ENCODE assay signal across 16 mouse cellular contexts in the genomic region with DNA sequence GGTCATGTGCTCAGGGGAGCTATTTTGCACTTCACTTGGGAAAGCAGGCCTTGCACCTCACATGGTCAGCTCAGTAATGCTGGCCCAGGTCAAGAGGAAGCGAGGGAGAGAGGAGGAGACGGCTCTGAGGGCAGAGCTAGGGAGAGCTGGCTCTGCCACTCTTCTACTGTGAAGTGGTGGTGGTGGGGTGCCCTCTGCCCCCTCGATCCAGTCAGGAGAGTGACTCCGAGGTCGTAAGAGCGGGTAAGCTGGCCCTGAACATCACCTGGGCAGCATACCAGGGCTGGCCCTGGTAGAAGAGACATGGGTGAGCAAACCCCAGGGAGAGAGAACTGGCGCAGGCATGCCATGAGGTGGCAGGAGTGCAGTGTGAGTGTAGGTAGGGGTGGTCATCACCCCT. TPM values are rescaled to one million over a fixed set of nuclear protein-coding genes. Genes with fewer than 3 reads are reported as not detected.
DNase-seq lines count a peak whose midpoint lies in the region; ATAC-seq lines count a peak whose summit lies in the region.
"Had no signal": no experiment of that assay in that cellular context is flagged by ENCODE, and none has a peak within 500 bp of the region (broad histone marks: within the 10 kb centered on the region; RNA-seq: fewer than 3 reads in every experiment).

No protein-coding gene starts in this region.

- H3K4me1 ChIP-seq in heart, embryonic 15.5 days (replicated peaks): peaks cover 49% of the 10 kb centered on the region
- H3K4me1 ChIP-seq in heart, embryonic 10.5 days: peaks cover 45% of the 10 kb centered on the region
- peaks cover 55% of the 10 kb centered on the region for H3K4me1 ChIP-seq in midbrain, embryonic 10.5 days
- peaks cover 33% of the 10 kb centered on the region for H3K4me1 ChIP-seq in midbrain, embryonic 16.5 days (ENCODE audit: control insufficient read depth, insufficient read depth, low read length)
- peaks cover 74% of the 10 kb centered on the region for H3K4me1 ChIP-seq in liver, embryonic 12.5 days

- no peak overlapping the region for H3K4me2 ChIP-seq in heart, embryonic 15.5 days
- H3K4me2 ChIP-seq in midbrain, embryonic 16.5 days (ENCODE audit: low read length): no peak overlapping the region
- peak overlapping the region; percentile 32 for H3K4me2 ChIP-seq in liver, embryonic 12.5 days
- H3K4me2 ChIP-seq: embryonic facial prominence, embryonic 15.5 days; lung, embryonic 15.5 days had no signal

- DNase-seq in heart, embryonic 10.5 days (ENCODE audit: low spot score): no peak
- no peak for DNase-seq in midbrain, embryonic 10.5 days (ENCODE audit: low spot score)
- no peak for DNase-seq in layer of hippocampus, postnatal 14 days (ENCODE audit: low spot score in 2 of 2)
- DNase-seq in frontal cortex, adult 2 months (ENCODE audit: extremely low spot score in 1 of 2, low spot score in 1 of 2): no peak
- DNase-seq: adrenal gland, adult 8-10 months; cerebellum, postnatal 36 days; heart, postnatal 14 days; right cerebral cortex, postnatal 14 days; thymus, postnatal 14 days had no signal

- no peak overlapping the region for H3K4me3 ChIP-seq in heart, embryonic 15.5 days
- H3K4me3 ChIP-seq in heart, embryonic 10.5 days: no peak overlapping the region
- H3K4me3 ChIP-seq in midbrain, embryonic 10.5 days: no peak overlapping the region
- no peak overlapping the region for H3K4me3 ChIP-seq in midbrain, embryonic 16.5 days (ENCODE audit: low read depth, low read length)
- H3K4me3 ChIP-seq in liver, embryonic 12.5 days: no peak overlapping the region
- H3K4me3 ChIP-seq: embryonic facial prominence, embryonic 15.5 days; lung, embryonic 15.5 days had no signal

- H3K9ac ChIP-seq in heart, embryonic 15.5 days: no peak overlapping the region
- no peak overlapping the region for H3K9ac ChIP-seq in midbrain, embryonic 16.5 days (ENCODE audit: low read depth, low read length)
- 0 out of 2 replicates have a peak overlapping the region, but pooled peaks have one; percentile 9 for H3K9ac ChIP-seq in liver, embryonic 12.5 days
- H3K9ac ChIP-seq: embryonic facial prominence, embryonic 15.5 days; lung, embryonic 15.5 days had no signal

- 72% methylated on average over 7 of the region's 7 CpGs for WGBS in heart, embryonic 15.5 days
- 84% methylated on average over 7 of the region's 7 CpGs for WGBS in heart, embryonic 10.5 days
- WGBS in midbrain, embryonic 10.5 days: 88% methylated on average over 7 of the region's 7 CpGs
- WGBS in midbrain, embryonic 16.5 days: 91% methylated on average over 7 of the region's 7 CpGs
- WGBS in liver, embryonic 12.5 days (ENCODE audit: insufficient replicate concordance): 73% methylated on average over 7 of the region's 7 CpGs

- H3K27me3 ChIP-seq in heart, embryonic 15.5 days: no peaks in the 10 kb centered on the region
- H3K27me3 ChIP-seq in heart, embryonic 10.5 days (ENCODE audit: insufficient read depth, poor library complexity, severe bottlenecking): no peaks in the 10 kb centered on the region
- H3K27me3 ChIP-seq in midbrain, embryonic 10.5 days (ENCODE audit: low read depth, poor library complexity, severe bottlenecking): no peaks in the 10 kb centered on the region
- no peaks in the 10 kb centered on the region for H3K27me3 ChIP-seq in midbrain, embryonic 16.5 days (ENCODE audit: control insufficient read depth, insufficient read depth, low read depth, low read length)
- H3K27me3 ChIP-seq in liver, embryonic 12.5 days (replicated peaks): no peaks in the 10 kb centered on the region
- H3K27me3 ChIP-seq: embryonic facial prominence, embryonic 15.5 days; lung, embryonic 15.5 days had no signal

- no peaks in the 10 kb centered on the region for H3K9me3 ChIP-seq in heart, embryonic 15.5 days (replicated peaks)
- H3K9me3 ChIP-seq in heart, embryonic 10.5 days: no peaks in the 10 kb centered on the region
- H3K9me3 ChIP-seq in midbrain, embryonic 10.5 days (replicated peaks): no peaks in the 10 kb centered on the region
- no peaks in the 10 kb centered on the region for H3K9me3 ChIP-seq in midbrain, embryonic 16.5 days (replicated peaks; ENCODE audit: control insufficient read depth, low read length, poor library complexity, severe bottlenecking)
- no peaks in the 10 kb centered on the region for H3K9me3 ChIP-seq in liver, embryonic 12.5 days (replicated peaks)
- H3K9me3 ChIP-seq: embryonic facial prominence, embryonic 15.5 days; lung, embryonic 15.5 days had no signal

- 0 out of 2 replicates have a peak, but pooled peaks have one; percentile 50 for ATAC-seq in heart, embryonic 15.5 days (replicated peaks; ENCODE audit: insufficient number of reproducible peaks, insufficient read depth, low FRiP score, low read depth)
- ATAC-seq in midbrain, embryonic 16.5 days: no peak
- peak; percentile 7; the same call in 1 of the 2 replicates for ATAC-seq in liver, embryonic 12.5 days
- ATAC-seq: CD4-positive, CD25-positive, alpha-beta regulatory T cell, adult 4 months; inflammation-experienced regulatory T-cells, adult 6 months had no signal

- no peaks in the 10 kb centered on the region for H3K36me3 ChIP-seq in heart, embryonic 15.5 days
- H3K36me3 ChIP-seq in heart, embryonic 10.5 days: 0 out of 2 replicates have a peak, but pooled peaks cover 11% of the 10 kb centered on the region
- H3K36me3 ChIP-seq in midbrain, embryonic 10.5 days: peaks cover 11% of the 10 kb centered on the region; the same call in 1 of the 2 replicates
- H3K36me3 ChIP-seq in midbrain, embryonic 16.5 days (ENCODE audit: control insufficient read depth, insufficient read depth, low read length): no peaks in the 10 kb centered on the region
- H3K36me3 ChIP-seq in liver, embryonic 12.5 days: peaks cover 23% of the 10 kb centered on the region; the same call in 1 of the 2 replicates
- H3K36me3 ChIP-seq: embryonic facial prominence, embryonic 15.5 days; lung, embryonic 15.5 days had no signal

- no peak overlapping the region for H3K27ac ChIP-seq in heart, embryonic 15.5 days
- no peak overlapping the region; the same call in 1 of the 2 replicates for H3K27ac ChIP-seq in heart, embryonic 10.5 days
- H3K27ac ChIP-seq in midbrain, embryonic 10.5 days (replicated peaks): 0 out of 2 replicates have a peak overlapping the region, but pooled peaks have one; percentile 17
- H3K27ac ChIP-seq in midbrain, embryonic 16.5 days (ENCODE audit: low read length): no peak overlapping the region
- H3K27ac ChIP-seq in liver, embryonic 12.5 days: 0 out of 2 replicates have a peak overlapping the region, but pooled peaks have one; percentile 1
- H3K27ac ChIP-seq: embryonic facial prominence, embryonic 15.5 days; lung, embryonic 15.5 days had no signal

RNA-seq across cellular contexts. Expression of gene Stt3b, which starts 8.6 kb away (rescaled TPM):
- polyA plus RNA-seq in heart, embryonic 15.5 days (2015; fragmentation: Nextera tagmentation; extraction: Ambion mirVana): 64.0 and 76.2 TPM in 2 replicates
- 101 TPM in 2 replicates for polyA plus RNA-seq in heart, embryonic 10.5 days (2016; fragmentation: Nextera tagmentation; extraction: Ambion mirVana)
- polyA plus RNA-seq in midbrain, embryonic 10.5 days (2016; fragmentation: Nextera tagmentation; extraction: Ambion mirVana): 91.0 and 99.9 TPM in 2 replicates
- polyA plus RNA-seq in midbrain, embryonic 16.5 days (2015; fragmentation: Nextera tagmentation; extraction: Ambion mirVana): 74.8 and 79.1 TPM in 2 replicates
- 102 and 106 TPM in 2 replicates for polyA plus RNA-seq in liver, embryonic 12.5 days (2016; fragmentation: Nextera tagmentation; extraction: Ambion mirVana)
- 10 to 100 TPM; 84.1 to 84.4 TPM for total RNA-seq in layer of hippocampus, postnatal 14 days (2021)
- polyA plus RNA-seq in frontal cortex, adult 2 months (2012; rRNA removed): 44.5 and 44.6 TPM in 2 replicates

Comparison
In these comparisons a context has a peak if more than half of its experiments do, and no peak if none do; other contexts are left out.
1. H3K27ac ChIP-seq: peak in midbrain, embryonic 10.5 days (single experiment) and liver, embryonic 12.5 days (single experiment); none in heart, embryonic 15.5 days (single experiment), heart, embryonic 10.5 days (single experiment) and midbrain, embryonic 16.5 days (single experiment).